Mouse (Mus musculus): ENCODE results near the gene Eddm3b. TPM values are rescaled to one million over a fixed set of nuclear protein-coding genes. Genes with fewer than 3 reads are reported as not detected.
"Not testable (repeated sequence)": the region's sequence is repeated elsewhere in the genome, so short reads cannot be mapped to it uniquely, and the experiment has no call there.

Eddm3b gene
- polyA plus RNA-seq, 2 experiments from 2014 or later = not detected

DNA sequence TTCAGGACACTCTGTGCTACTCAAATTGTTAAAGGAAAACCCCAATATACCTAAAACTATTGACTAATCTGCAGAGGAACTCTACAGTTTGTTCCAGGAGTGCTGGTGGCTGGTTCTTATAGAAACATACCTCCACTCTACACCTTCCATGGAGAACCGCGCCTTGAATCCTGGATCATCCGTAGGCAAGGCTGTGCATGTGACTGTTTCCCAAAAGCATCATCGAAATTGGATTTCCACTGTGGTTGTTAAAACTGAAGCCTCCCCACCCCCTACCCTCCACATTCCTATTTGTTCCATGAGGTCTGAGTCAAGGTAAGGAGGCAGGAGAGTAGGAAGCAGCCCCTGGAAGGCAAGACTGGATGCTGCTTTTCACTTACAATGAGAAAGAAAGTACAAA lies 30.2 kb downstream of the Eddm3b start:
- no peak for ATAC-seq

- no peak for ATAC-seq
Measured at GRCm38 (mm10) chr14:51145521-51145920, 31.3 kb downstream of the Eddm3b start.

GRCm38 (mm10) chr14:51146685-51147084 lies 32.5 kb downstream of the Eddm3b start, which contains the start of gene Rnase1:
Rnase1 (minus strand) TSS chr14:51146785.
- no peak for ATAC-seq

DNA sequence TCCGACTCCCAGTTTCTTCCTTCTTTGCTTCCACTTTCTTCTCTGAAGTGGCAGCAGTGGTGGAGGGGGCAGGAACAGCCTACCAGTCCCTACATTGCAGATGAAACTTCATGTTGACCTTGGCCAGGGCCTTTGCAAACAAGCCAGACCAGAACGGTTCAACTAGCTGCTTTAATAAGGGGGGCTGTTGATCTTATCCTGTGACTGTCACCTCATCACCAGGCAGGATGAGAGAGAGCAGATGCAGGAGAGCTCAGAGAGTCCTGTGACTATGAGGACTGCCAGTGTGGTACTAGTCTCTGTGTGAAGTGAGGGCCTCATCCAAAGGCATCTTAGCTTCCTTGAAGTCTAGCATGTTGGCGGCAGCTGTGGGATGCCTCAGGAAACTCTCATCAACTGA lies 33.8 kb downstream of the Eddm3b start:
- ATAC-seq = no peak

- ATAC-seq = no peak
Measured at GRCm38 (mm10) chr14:51149164-51149563, 34.9 kb downstream of the Eddm3b start.

DNA sequence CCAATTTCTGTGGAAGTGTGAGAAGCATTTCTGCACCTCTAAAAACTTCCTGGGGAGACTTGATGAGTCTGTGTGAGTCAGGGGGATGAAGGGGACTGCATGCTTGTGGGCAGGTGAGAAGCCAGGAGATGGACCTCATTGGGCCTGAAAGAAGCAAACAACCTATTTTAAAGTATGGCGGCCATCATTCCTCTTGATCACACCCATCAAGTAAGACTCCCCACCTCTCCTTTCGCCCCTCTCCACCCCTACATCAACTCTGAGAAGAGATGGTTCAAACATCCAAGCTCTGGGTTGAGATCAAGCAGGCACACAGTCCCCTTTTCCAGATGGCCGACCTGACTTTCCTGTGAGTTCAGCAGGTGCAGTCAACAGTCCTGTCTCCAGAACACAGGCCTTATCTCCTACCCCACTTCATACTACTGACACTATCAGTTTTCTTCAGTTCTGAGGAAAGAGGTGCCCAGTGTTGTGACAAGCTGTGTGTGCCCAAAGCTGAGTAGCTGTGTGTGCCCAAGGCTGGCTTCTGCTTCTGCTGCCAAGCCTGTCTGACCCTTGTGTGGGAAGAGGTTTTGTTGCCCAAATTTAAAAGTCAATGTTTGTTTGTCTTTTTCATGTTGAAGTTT lies 36.1 kb downstream of the Eddm3b start:
- ATAC-seq = no peak

GRCm38 (mm10) chr14:51152249-51152870 lies 38.1 kb downstream of the Eddm3b start:
- no peak for ATAC-seq

DNA sequence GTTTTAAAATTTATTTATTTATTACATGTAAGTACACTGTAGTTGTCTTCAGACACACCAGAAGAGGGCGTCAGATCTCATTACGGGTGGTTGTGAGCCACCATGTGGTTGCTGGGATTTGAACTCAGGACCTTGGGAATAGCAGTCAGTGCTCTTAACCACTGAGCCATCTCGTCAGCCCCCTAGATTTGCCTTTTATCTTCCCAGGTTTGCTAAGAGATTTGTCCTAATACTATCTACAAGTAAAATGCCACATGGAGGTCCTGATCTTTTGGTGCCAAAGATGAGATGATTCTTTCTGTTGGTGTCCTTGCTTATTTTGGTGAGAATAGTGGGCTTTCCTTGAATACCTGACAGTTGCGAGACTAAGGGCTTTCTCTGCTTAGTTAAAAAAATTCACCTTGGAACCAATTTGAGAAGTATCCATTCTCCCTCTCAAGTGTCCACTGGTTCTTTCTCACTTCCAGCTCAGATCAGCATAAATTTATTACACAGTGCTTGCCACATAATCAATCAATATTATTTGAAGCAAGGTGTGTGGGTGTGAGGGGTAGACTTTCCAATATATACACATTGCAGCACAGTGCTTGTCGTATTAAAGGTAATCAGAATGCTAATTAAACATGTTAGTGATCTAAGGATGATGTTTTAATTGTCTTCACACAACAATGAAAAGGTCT lies 42.0 kb downstream of the Eddm3b start:
- no peak for ATAC-seq

DNA sequence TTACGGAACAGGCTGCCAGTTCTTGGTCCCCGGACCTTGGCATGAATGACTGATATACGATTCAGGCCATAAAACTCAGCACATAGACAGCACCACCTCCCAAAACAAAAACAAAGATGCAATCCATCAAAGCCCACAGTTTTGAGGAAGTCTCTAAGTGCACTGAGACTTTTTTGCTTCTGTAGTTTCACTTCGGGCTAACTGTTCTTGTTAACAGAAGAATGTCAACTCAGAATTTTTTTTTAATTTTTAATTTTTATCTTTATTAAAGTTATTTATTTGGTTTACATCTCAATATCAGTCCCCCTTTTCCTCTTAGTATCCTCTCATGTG lies 42.5 kb downstream of the Eddm3b start:
- no peak for ATAC-seq

DNA sequence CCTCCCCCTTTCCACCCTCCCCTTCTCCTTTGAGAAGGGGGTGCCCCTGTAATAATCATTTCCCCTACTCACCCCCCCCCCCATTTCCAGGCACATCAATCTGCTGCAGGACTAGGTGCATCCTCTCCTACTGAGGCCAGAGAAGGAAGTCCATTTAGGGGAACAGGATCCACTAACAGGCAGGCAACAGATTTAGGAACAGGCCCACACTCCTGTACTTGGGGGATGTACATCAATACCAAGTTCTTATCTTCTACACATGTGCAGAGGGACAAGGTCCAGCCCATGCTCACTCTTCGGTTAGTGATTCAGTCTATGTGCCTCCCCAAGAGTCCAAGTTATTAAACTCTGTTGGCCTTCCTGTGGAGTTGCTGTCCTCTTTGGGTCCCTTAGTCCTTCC lies 42.8 kb downstream of the Eddm3b start:
- ATAC-seq = no peak

DNA sequence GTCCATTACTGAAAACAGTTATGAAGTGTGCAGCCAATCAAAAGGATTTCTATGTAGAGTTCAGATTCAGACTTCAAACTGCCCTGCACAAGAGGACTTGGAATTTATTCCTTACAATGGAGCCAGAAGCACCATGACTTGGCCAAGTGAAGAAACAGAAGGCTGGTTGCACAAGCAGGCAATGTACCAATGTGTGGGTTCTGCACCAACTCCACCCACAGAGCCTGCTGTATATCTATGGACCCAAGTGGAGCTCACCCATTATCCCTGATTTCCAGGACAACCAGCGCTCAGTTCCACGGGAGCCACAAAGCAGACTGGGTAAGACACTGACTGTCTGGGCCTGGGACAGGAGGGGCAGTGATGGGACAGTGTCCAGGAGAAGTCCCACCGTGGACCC lies 47.8 kb downstream of the Eddm3b start, which contains the start of gene Rnase2b:
Gene Rnase2b (plus strand): TSS at position 285 of the 400 bp plus-strand sequence.
- ATAC-seq = not testable (repeated sequence)

DNA sequence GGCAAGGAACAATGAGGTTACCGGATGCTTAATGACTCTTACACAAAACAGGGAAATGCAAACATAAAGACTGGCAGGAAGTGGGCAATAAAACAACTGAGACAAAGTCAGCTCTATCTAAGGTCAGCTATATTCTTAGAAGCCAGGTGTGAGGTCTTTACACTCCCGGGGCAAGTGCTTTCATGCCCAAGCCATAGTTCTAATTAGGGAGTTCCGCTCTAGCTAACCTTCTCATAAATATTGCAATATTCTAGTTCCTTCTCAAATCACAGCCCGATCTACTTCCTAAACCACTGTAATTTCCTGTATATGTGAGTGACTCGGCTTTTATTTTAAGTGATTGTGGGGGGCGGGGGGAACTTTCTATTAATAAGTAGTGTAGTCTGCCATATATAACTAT lies 49.1 kb downstream of the Eddm3b start:
- not testable (repeated sequence) for ATAC-seq

DNA sequence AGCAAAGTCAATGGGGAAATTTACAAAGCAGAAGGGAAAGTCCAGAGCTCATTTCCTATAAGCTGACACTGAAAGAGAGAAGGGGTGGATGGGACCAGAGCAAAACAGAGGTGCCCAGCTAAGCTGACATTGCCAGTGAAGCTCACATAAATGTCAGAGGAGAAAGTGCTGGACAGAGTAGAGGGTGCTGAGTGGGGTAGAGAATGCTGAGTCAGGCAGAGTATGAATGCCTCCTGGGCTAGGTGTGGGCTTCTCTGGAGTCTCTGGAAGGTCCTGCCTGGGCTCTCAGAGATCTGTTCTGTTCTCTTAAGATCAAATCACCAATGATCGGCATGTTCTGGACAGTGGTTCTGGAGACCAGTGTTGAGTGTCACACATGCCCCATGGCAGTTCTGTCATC lies 51.2 kb downstream of the Eddm3b start:
- ATAC-seq = no peak

- ATAC-seq = no peak
Measured at GRCm38 (mm10) chr14:51166068-51166467, 51.8 kb downstream of the Eddm3b start.

Other genes starting within 250 kb of the Eddm3b start
- gene Tep1, start 243.9 kb upstream of the Eddm3b start, polyA plus RNA-seq (2017; shearing (Covaris generic)) = 10 to 100 TPM; 16.1 to 24.3 TPM
- under 1 TPM in 1 of 2 experiments, not detected in 1; 0.15 TPM for gene Klhl33, start 216.9 kb upstream of the Eddm3b start, polyA plus RNA-seq (2017; shearing (Covaris generic))
- gene Osgep, start 189.5 kb upstream of the Eddm3b start, polyA plus RNA-seq (2017; shearing (Covaris generic)) = 100 to 1,000 TPM in 1 of 2 experiments, 10 to 100 TPM in 1; 85.3 to 100 TPM
- 100 to 1,000 TPM in 1 of 2 experiments, 10 to 100 TPM in 1; 74.0 to 103 TPM for gene Apex1, start 189.5 kb upstream of the Eddm3b start, polyA plus RNA-seq (2017; shearing (Covaris generic))
- 1 to 10 TPM; 2.9 to 3.4 TPM for gene Pip4p1, start 183.6 kb upstream of the Eddm3b start, polyA plus RNA-seq (2017; shearing (Covaris generic))
- 10 to 100 TPM; 61.1 to 62.9 TPM for gene Pnp, start 183.3 kb upstream of the Eddm3b start, polyA plus RNA-seq (2017; shearing (Covaris generic))
- 1 to 10 TPM; 3.4 to 9.3 TPM for gene Gm49342, start 169.9 kb upstream of the Eddm3b start, polyA plus RNA-seq (2017; shearing (Covaris generic))
- gene Pnp2, start 158.4 kb upstream of the Eddm3b start, polyA plus RNA-seq (2017; shearing (Covaris generic)) = 1 to 10 TPM; 1.1 to 1.2 TPM
- not detected for gene Rnase10, start 106.7 kb upstream of the Eddm3b start, polyA plus RNA-seq (2017; shearing (Covaris generic))
- gene Rnase9, start 72.6 kb upstream of the Eddm3b start, polyA plus RNA-seq (2017; shearing (Covaris generic)) = not detected
- not detected for gene Rnase11, start 64.3 kb upstream of the Eddm3b start, polyA plus RNA-seq (2017; shearing (Covaris generic))
- gene Rnase12, start 56.8 kb upstream of the Eddm3b start, polyA plus RNA-seq (2017; shearing (Covaris generic)) = not detected
- gene Olfr750, start 40.0 kb upstream of the Eddm3b start, polyA plus RNA-seq (2017; shearing (Covaris generic)) = not detected
- 10 to 100 TPM in 1 of 2 experiments, 1 to 10 TPM in 1; 9.8 to 16.6 TPM for gene Rnase4, start 23.3 kb upstream of the Eddm3b start, polyA plus RNA-seq (2017; shearing (Covaris generic))
- gene Ang, start 23.3 kb upstream of the Eddm3b start, polyA plus RNA-seq (2017; shearing (Covaris generic)) = 1 to 10 TPM; 4.0 to 5.0 TPM
- 1 to 10 TPM; 1.6 to 5.9 TPM for gene Rnase6, start 9.5 kb downstream of the Eddm3b start, polyA plus RNA-seq (2017; shearing (Covaris generic))
- not detected for gene Rnase1, start 32.4 kb downstream of the Eddm3b start, polyA plus RNA-seq (2017; shearing (Covaris generic))
- not detected for gene Rnase2b, start 47.8 kb downstream of the Eddm3b start, polyA plus RNA-seq (2017; shearing (Covaris generic))
- not detected for gene Ang2, start 84.7 kb downstream of the Eddm3b start, polyA plus RNA-seq (2017; shearing (Covaris generic))
- not detected for gene Ear14, start 89.0 kb downstream of the Eddm3b start, polyA plus RNA-seq (2017; shearing (Covaris generic))
- gene Rnase2a, start 141.7 kb downstream of the Eddm3b start, polyA plus RNA-seq (2017; shearing (Covaris generic)) = not detected
- not detected for gene Gm7247, start 247.3 kb downstream of the Eddm3b start, polyA plus RNA-seq (2017; shearing (Covaris generic))